Mouse (Mus musculus): ENCODE data around the gene Map3k21.

The Map3k21 gene

GRCm38 (mm10) chr8:125910365-125911228 is at the start of gene Map3k21:
Map3k21 (plus strand) TSS chr8:125910450.
- DNase-seq, result peak; percentile 61 to 70

- DNase-seq, result no peak
These were observed 44.1 kb upstream of the Map3k21 start for GRCm38 (mm10) chr8:125866125-125866524.

- DNase-seq, result no peak
These were observed 41.7 kb upstream of the Map3k21 start for GRCm38 (mm10) chr8:125868552-125868951.

- DNase-seq, result no peak
These were observed 40.5 kb upstream of the Map3k21 start for GRCm38 (mm10) chr8:125869739-125870138.

- no peak for DNase-seq
These were observed 40.0 kb upstream of the Map3k21 start for GRCm38 (mm10) chr8:125870179-125870702.

- peak; percentile 76 to 81 for DNase-seq
These were observed 39.4 kb upstream of the Map3k21 start for GRCm38 (mm10) chr8:125870821-125871321.

GRCm38 (mm10) chr8:125872501-125873249 is 37.6 kb upstream of the Map3k21 start:
- no peak for DNase-seq

- peak in 1 of 2 experiments; percentile 23 for DNase-seq
These were observed 37.1 kb upstream of the Map3k21 start for GRCm38 (mm10) chr8:125873250-125873534.

GRCm38 (mm10) chr8:125880447-125880846 is 29.8 kb upstream of the Map3k21 start:
- no peak for DNase-seq

- DNase-seq, result no peak
These were observed 22.7 kb upstream of the Map3k21 start for GRCm38 (mm10) chr8:125887549-125887948.

- DNase-seq, result no peak
These were observed 20.3 kb upstream of the Map3k21 start for GRCm38 (mm10) chr8:125889920-125890319.

GRCm38 (mm10) chr8:125897388-125897787 is 12.9 kb upstream of the Map3k21 start:
- peak; percentile 17 to 21 for DNase-seq

GRCm38 (mm10) chr8:125897868-125898788 is 12.1 kb upstream of the Map3k21 start, which contains the start of gene Pcnx2:
Pcnx2 (minus strand) TSS chr8:125898317.
- DNase-seq, result peak; percentile 91 to 94

- DNase-seq, result peak; percentile 78 to 88
These were observed 11.4 kb upstream of the Map3k21 start for GRCm38 (mm10) chr8:125898899-125899298.

- peak in 1 of 2 experiments; percentile 31 for DNase-seq
These were observed 9.1 kb upstream of the Map3k21 start for GRCm38 (mm10) chr8:125901167-125901566.

- DNase-seq, result no peak
These were observed 7.7 kb upstream of the Map3k21 start for GRCm38 (mm10) chr8:125902521-125902920.

GRCm38 (mm10) chr8:125905341-125905740 is 4.9 kb upstream of the Map3k21 start:
- DNase-seq, result no peak

GRCm38 (mm10) chr8:125907311-125907710 is 2.9 kb upstream of the Map3k21 start:
- no peak for DNase-seq

GRCm38 (mm10) chr8:125909661-125910364 is 437 bp upstream of the Map3k21 start:
- DNase-seq, result peak in 1 of 2 experiments; percentile 26

GRCm38 (mm10) chr8:125911229-125911580 is 955 bp downstream of the Map3k21 start:
- DNase-seq, result no peak

- DNase-seq, result no peak
These were observed 3.0 kb downstream of the Map3k21 start for GRCm38 (mm10) chr8:125913206-125913605.

GRCm38 (mm10) chr8:125914386-125914785 is 4.1 kb downstream of the Map3k21 start:
- no peak for DNase-seq
